Mouse (Mus musculus): Measurements from ENCODE around the gene Thoc5. TPM values are rescaled to one million over a fixed set of nuclear protein-coding genes. Genes with fewer than 3 reads are reported as not detected.

Gene Thoc5
- polyA plus RNA-seq, 1 experiment from 2014 or later = 57.9 TPM

DNA sequence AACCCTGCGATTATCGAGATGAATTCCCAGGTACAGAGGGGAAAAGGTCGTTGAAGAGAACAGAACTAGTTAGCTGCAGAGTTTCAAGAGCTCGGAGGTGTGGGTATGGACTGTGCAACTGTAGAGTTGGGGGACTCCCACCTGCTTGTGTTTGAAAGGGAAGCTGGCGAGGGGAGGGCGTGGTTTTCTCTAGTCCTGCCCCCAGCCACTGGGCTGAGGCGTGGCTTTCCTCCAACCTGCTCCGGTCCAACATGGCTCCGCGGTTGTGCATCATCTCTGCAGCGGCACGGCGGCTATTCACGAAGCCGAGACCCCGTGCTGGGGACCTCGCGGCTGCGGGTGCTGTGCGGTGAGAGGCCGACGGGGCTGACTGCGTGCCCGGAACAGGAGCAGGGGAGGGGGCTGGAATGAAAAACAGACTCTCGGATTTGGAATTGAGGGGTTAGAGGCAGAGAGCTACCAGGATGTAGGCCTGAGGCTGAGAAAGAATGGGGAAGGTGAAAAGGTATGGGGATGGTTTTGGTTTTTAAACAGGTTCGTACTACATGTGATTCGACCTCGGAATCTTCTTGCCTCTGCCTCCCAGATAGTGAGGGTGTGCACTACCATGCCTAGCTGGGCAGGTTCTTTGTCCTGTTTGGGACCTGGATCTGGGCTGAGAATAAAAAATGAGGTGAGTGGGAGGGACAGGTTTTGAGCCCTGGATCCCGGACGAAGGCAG, 21.2 kb upstream of the Thoc5 start, which contains the start of gene Nipsnap1:
Gene Nipsnap1 (plus strand): TSS at position 197 of the 721 bp plus-strand sequence.
- Histone ChIP-seq H3K27ac (replicated peaks) (peak within 1 kb of the TSS; percentile 90), H3K4me3 (peak within 1 kb of the TSS; percentile 85), H3K9me3 (replicated peaks) (peaks cover 6% of the 10 kb centered on the region; the same call in 1 of the 2 replicates), H3K27me3 (ENCODE audit: low read depth, poor library complexity, severe bottlenecking) (no peaks in the 10 kb centered on the region), H3K4me1 (peaks cover 18% of the 10 kb centered on the region), H3K36me3 (peaks cover 15% of the 10 kb centered on the region)
- peak; percentile 85 for DNase-seq (ENCODE audit: low spot score)
- WGBS = 1% methylated on average over 30 of the region's 30 CpGs

DNA sequence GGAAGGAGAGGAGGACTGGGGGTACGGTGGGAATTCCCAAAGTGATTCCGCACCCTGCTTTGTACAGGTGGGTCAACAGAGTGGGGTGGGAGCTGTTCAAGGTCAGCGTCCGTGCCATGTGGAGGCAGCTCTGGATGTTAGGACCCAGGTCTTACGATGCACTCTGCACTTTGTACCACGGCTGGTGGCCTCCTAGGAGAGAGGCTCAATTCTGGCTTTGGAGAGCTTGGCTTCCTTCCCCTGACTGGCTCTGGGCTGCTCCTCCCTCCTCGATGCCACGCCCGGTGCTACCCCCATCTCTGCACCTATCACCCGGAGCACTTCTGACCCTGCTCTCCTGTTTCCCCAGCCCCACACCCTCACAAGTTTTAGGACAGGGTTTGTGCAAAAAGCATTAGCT, 20.6 kb upstream of the Thoc5 start:
- Histone ChIP-seq H3K27me3 (ENCODE audit: low read depth, poor library complexity, severe bottlenecking) (no peaks in the 10 kb centered on the region), H3K36me3 (peaks cover 15% of the 10 kb centered on the region), H3K4me3 (peak overlapping the region; percentile 85), H3K4me1 (peaks cover 18% of the 10 kb centered on the region), H3K9me3 (replicated peaks) (peaks cover 6% of the 10 kb centered on the region; the same call in 1 of the 2 replicates), H3K27ac (replicated peaks) (peak overlapping the region; percentile 90)
- peak; percentile 33 for DNase-seq (ENCODE audit: low spot score)
- WGBS = 7% methylated on average over 10 of the region's 10 CpGs

DNA sequence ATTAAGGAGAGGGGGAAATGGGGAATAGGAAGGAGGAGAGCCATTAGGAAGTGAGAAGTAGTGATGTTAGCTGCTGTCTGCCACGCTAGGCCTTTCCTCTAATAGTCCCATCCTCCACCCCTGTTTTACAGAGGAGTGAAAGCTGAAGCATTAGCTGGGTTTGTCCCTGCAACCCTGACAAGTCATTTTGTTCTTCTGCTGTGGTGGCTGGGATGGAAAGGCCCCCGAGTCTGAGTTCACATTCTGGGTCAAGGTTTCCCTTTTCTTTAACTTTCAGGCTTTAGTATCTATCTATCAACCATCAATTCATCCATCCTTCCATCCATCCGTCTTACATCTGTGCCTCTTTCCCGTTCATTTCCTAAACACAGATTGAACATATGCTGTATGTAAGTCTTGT, 14.0 kb upstream of the Thoc5 start:
- H3K4me3 ChIP-seq = no peak overlapping the region
- H3K27ac ChIP-seq (replicated peaks) = no peak overlapping the region
- no peaks in the 10 kb centered on the region for H3K27me3 ChIP-seq (ENCODE audit: low read depth, poor library complexity, severe bottlenecking)
- 0 out of 2 replicates have a peak, but pooled peaks cover 3% of the 10 kb centered on the region for H3K4me1 ChIP-seq
- 86% methylated on average over 4 of the region's 4 CpGs for WGBS
- peaks cover 40% of the 10 kb centered on the region for H3K36me3 ChIP-seq
- DNase-seq (ENCODE audit: low spot score) = no peak
- H3K9me3 ChIP-seq (replicated peaks) = peaks cover 4% of the 10 kb centered on the region; the same call in 1 of the 2 replicates

DNA sequence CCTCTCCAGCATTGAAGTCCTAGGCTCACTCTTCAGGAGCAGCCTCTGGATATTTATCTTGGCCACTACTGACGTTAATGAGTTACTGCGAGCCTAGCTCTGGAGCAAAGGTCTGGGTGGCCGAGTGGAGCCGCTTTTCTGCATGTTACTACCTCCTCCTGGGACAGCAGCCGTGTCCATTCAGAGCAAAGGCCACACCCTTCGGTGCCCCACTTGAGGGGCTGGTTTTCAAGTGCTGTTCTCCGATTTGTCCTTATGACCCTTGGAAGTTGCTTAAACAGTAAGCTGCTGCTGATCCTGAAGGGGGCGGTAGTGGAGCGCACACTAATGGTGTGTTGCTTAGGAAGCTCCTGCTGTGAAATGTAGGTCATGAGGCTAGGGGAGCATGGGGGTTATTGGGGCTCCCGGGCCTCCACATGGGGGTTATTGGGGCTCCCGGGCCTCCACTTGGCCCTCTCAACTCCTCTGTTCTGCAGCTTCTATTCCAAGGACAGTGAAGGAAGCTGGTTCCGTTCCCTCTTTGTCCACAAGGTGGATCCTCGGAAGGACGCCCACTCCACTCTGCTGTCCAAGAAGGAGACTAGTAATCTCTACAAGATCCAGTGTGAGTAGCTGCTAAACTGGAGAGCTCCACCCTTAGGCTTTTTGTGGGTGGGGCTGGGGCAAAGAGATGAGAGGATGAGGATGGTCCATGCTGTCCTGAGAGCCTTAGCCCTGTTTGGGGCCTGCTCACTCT, 12.1 kb upstream of the Thoc5 start:
- DNase-seq (ENCODE audit: low spot score) = no peak
- 53% methylated on average over 14 of the region's 14 CpGs for WGBS

GRCm38 (mm10) chr11:4885385-4885903, 9.7 kb upstream of the Thoc5 start:
- Histone ChIP-seq H3K4me1 (0 out of 2 replicates have a peak, but pooled peaks cover 3% of the 10 kb centered on the region), H3K9me3 (replicated peaks) (no peaks in the 10 kb centered on the region), H3K36me3 (peaks cover 73% of the 10 kb centered on the region), H3K27me3 (ENCODE audit: low read depth, poor library complexity, severe bottlenecking) (no peaks in the 10 kb centered on the region), H3K27ac (replicated peaks) (no peak overlapping the region), H3K4me3 (no peak overlapping the region)
- WGBS = 75% methylated on average over 2 of the region's 2 CpGs
- peak; percentile 35 for DNase-seq (ENCODE audit: low spot score)

More for the DNA sequence above, 12.1 kb upstream of the Thoc5 start:
- Histone ChIP-seq H3K9me3 (replicated peaks) (no peaks in the 10 kb centered on the region), H3K4me3 (no peak overlapping the region), H3K36me3 (peaks cover 49% of the 10 kb centered on the region), H3K27me3 (ENCODE audit: low read depth, poor library complexity, severe bottlenecking) (no peaks in the 10 kb centered on the region), H3K27ac (replicated peaks) (no peak overlapping the region), H3K4me1 (0 out of 2 replicates have a peak, but pooled peaks cover 3% of the 10 kb centered on the region)

GRCm38 (mm10) chr11:4886987-4887386, 8.1 kb upstream of the Thoc5 start:
- H3K4me3 ChIP-seq = no peak overlapping the region
- no peaks in the 10 kb centered on the region for H3K27me3 ChIP-seq (ENCODE audit: low read depth, poor library complexity, severe bottlenecking)
- peaks cover 86% of the 10 kb centered on the region for H3K36me3 ChIP-seq
- no peak for DNase-seq (ENCODE audit: low spot score)
- 0 out of 2 replicates have a peak, but pooled peaks cover 3% of the 10 kb centered on the region for H3K4me1 ChIP-seq
- H3K27ac ChIP-seq (replicated peaks) = no peak overlapping the region
- 93% methylated on average over 3 of the region's 3 CpGs for WGBS
- no peaks in the 10 kb centered on the region for H3K9me3 ChIP-seq (replicated peaks)

DNA sequence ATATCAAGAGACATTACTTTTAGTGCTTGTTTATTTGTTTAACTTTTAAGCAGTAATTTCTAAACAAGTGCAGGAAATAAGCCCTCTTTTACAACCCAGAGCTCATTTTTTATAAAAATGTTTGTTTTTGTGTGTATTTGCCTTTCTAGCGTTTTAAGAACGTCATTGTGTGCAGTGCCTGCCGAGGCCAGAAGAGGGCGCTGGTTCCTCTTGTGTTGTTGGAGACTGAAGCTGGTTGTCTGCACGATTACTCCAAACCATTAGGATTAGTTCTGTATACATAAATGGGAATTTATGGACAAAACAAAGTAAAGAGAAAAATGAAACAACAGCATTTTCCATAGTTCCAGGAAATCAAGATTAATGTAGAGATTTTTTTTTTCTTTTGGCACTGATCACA, 5.3 kb downstream of the Thoc5 start:
- Histone ChIP-seq H3K4me1 (peaks cover 14% of the 10 kb centered on the region), H3K27me3 (ENCODE audit: low read depth, poor library complexity, severe bottlenecking) (no peaks in the 10 kb centered on the region), H3K4me3 (no peak overlapping the region), H3K36me3 (peaks cover 79% of the 10 kb centered on the region), H3K9me3 (replicated peaks) (no peaks in the 10 kb centered on the region), H3K27ac (replicated peaks) (no peak overlapping the region)
- peak; percentile 16 for DNase-seq (ENCODE audit: low spot score)
- WGBS = 72% methylated on average over 5 of the region's 5 CpGs

DNA sequence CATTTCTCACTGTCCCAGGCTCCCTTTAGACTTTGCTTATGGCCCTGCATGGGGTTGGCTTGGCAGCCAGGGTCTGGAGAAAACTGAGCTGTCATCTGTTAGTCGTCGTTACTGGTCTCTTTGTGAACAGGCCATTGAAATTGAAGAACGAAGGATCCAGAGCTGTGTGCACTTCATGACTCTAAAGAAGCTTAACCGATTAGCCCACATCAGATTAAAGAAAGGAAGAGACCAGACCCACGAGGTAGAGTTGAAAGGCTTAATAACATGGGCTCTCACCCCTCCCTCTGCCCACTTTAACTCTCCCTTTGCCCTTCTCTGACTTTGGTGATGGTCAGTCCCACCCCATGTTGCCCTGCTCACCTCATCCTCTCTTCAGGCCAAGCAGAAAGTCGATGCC, 6.8 kb downstream of the Thoc5 start:
- H3K4me3 ChIP-seq = no peak overlapping the region
- 87% methylated on average over 6 of the region's 6 CpGs for WGBS
- no peaks in the 10 kb centered on the region for H3K4me1 ChIP-seq
- H3K36me3 ChIP-seq = peaks cover 89% of the 10 kb centered on the region
- no peak for DNase-seq (ENCODE audit: low spot score)
- H3K9me3 ChIP-seq (replicated peaks) = no peaks in the 10 kb centered on the region
- no peaks in the 10 kb centered on the region for H3K27me3 ChIP-seq (ENCODE audit: low read depth, poor library complexity, severe bottlenecking)
- H3K27ac ChIP-seq (replicated peaks) = no peak overlapping the region

GRCm38 (mm10) chr11:4906231-4906630, 11.1 kb downstream of the Thoc5 start:
- H3K27ac ChIP-seq (replicated peaks) = no peak overlapping the region
- H3K9me3 ChIP-seq (replicated peaks) = no peaks in the 10 kb centered on the region
- H3K27me3 ChIP-seq (ENCODE audit: low read depth, poor library complexity, severe bottlenecking) = no peaks in the 10 kb centered on the region
- no peaks in the 10 kb centered on the region for H3K4me1 ChIP-seq
- no peak for DNase-seq (ENCODE audit: low spot score)
- H3K4me3 ChIP-seq = no peak overlapping the region
- 98% methylated on average over 6 of the region's 6 CpGs for WGBS
- H3K36me3 ChIP-seq = peaks cover 91% of the 10 kb centered on the region

DNA sequence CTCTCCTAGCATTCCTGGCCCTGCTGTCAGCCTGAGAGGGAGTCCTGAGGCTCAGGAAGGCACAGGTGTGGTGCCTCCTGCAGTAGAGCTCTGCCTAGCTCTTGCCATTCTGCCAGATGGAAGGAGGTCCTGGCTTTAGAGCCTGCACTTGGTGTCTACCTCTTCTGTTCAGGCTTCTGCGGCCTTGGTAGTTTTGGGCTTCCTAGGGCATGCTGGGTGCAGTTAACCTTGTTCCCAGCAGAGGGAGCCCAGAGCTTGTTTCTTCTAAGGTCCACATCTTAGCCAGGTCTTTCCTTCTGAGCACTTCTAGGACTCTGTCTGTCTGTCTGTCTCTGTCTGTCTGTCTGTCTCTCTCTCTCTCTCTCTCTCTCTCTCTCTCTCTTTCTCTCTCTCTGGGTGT, 20.9 kb downstream of the Thoc5 start:
- Histone ChIP-seq H3K4me3 (no peak overlapping the region), H3K4me1 (no peaks in the 10 kb centered on the region), H3K9me3 (replicated peaks) (no peaks in the 10 kb centered on the region), H3K36me3 (peaks cover 98% of the 10 kb centered on the region), H3K27ac (replicated peaks) (no peak overlapping the region), H3K27me3 (ENCODE audit: low read depth, poor library complexity, severe bottlenecking) (no peaks in the 10 kb centered on the region)
- WGBS = 48% methylated on average over 1 of the region's 1 CpGs
- DNase-seq (ENCODE audit: low spot score) = peak; percentile 56

GRCm38 (mm10) chr11:4921281-4921680, 26.2 kb downstream of the Thoc5 start:
- DNase-seq (ENCODE audit: low spot score) = no peak
- no peaks in the 10 kb centered on the region for H3K27me3 ChIP-seq (ENCODE audit: low read depth, poor library complexity, severe bottlenecking)
- H3K4me1 ChIP-seq = no peaks in the 10 kb centered on the region
- 90% methylated on average over 2 of the region's 2 CpGs for WGBS
- H3K4me3 ChIP-seq = no peak overlapping the region
- H3K27ac ChIP-seq (replicated peaks) = no peak overlapping the region
- no peaks in the 10 kb centered on the region for H3K9me3 ChIP-seq (replicated peaks)
- H3K36me3 ChIP-seq = peaks cover 99% of the 10 kb centered on the region

DNA sequence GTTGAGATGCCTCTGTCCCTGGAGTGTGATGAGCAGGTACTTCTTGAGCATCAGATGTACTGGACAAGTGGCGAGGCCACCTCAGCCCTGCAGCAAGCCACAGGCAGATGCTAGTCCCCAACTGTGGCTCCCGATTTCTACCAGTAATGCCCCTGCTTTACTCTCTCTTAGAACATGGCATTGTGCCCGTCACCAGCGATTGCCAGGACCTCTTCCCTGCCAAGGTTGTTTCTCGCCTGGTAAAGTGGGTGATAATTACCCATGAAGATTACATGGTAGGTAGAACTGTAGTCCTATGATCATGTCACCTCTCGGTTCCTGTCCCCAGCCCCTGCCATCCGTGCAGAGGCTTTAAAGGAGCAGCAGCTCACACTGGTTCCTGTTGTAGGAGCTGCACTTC, 26.6 kb downstream of the Thoc5 start:
- DNase-seq (ENCODE audit: low spot score) = no peak
- Histone ChIP-seq H3K27ac (replicated peaks) (no peak overlapping the region), H3K4me1 (no peaks in the 10 kb centered on the region), H3K9me3 (replicated peaks) (no peaks in the 10 kb centered on the region), H3K36me3 (peaks cover 99% of the 10 kb centered on the region), H3K4me3 (no peak overlapping the region), H3K27me3 (ENCODE audit: low read depth, poor library complexity, severe bottlenecking) (no peaks in the 10 kb centered on the region)
- 91% methylated on average over 7 of the region's 7 CpGs for WGBS

DNA sequence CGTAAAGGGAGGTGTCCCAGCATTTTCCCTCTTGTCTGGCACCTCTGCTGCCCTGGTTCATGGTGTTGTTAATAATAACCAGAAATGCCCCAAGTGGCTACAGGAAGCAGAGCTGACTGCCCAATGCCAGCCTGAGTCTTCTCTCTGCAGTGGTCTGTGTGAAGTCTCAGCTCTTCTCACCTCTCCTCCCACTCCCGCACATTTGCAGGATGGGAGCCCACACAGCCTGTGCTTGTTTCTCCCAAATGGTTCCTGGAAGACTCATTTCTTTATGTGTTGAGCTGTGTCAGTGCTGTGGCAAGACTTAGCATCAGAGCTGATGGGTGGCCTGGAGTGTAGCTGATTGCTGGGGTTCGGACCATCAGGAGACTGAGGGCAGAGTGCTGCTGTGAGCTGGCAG, 32.1 kb downstream of the Thoc5 start:
- Histone ChIP-seq H3K4me3 (no peak overlapping the region), H3K4me1 (no peaks in the 10 kb centered on the region), H3K9me3 (replicated peaks) (no peaks in the 10 kb centered on the region), H3K36me3 (peaks cover 95% of the 10 kb centered on the region), H3K27ac (replicated peaks) (no peak overlapping the region), H3K27me3 (ENCODE audit: low read depth, poor library complexity, severe bottlenecking) (no peaks in the 10 kb centered on the region)
- no peak for DNase-seq (ENCODE audit: low spot score)
- WGBS = 94% methylated on average over 3 of the region's 3 CpGs

Measured in midbrain, embryonic 10.5 days (tissue).